Mouse (Mus musculus) bone marrow macrophage, adult 2 months (primary cell): ENCODE results near the gene Prss41.

Experiments used
- CTCF ChIP-seq: IDR thresholded peaks from 2 replicates; pipeline ENCODE4 v1.5.1; 2012; ENCODE audit warnings: low read depth, mild to moderate bottlenecking, low read length, moderate library complexity
- POLR2A ChIP-seq: IDR thresholded peaks from 2 replicates; pipeline ENCODE4 v1.6.1; 2012; ENCODE audit warnings: mild to moderate bottlenecking, low read depth, low read length, borderline replicate concordance

DNA sequence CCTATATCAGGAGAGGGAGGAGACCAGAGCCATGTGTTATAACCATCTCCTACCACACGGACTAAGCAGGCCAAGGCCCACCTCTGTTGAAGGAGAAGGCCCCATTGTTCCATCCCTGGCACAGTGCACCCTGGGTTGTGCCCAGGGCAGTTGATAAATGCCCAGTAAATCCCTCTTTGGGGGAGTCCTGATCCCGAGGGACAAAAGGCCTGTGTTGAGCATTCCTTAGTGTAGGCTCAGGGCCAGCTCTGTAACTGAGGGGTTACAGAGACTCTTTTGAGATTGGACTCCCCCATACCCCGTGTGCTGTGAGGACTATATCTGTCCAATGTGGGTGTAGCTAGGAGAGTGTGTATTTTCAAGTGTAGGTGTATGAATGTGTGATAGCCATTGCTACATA, 32.8 kb upstream of the Prss41 start:
- no peak for TF ChIP-seq CTCF
- no peak for TF ChIP-seq POLR2A
